Mouse (Mus musculus): ENCODE measurements around the gene Fbln2.

The Fbln2 gene

GRCm38 (mm10) chr6:91231000-91231399 is 18.7 kb downstream of the Fbln2 start:
- no peak for DNase-seq (ENCODE audit: inconsistent ontology term)

GRCm38 (mm10) chr6:91231523-91231922 is 19.3 kb downstream of the Fbln2 start:
- DNase-seq (ENCODE audit: inconsistent ontology term), result no peak

GRCm38 (mm10) chr6:91233011-91233410 is 20.8 kb downstream of the Fbln2 start:
- no peak for DNase-seq (ENCODE audit: inconsistent ontology term)

- no peak for DNase-seq (ENCODE audit: inconsistent ontology term)
Observed at GRCm38 (mm10) chr6:91233424-91234015, 21.3 kb downstream of the Fbln2 start.

- DNase-seq (ENCODE audit: inconsistent ontology term), result no peak
Observed at GRCm38 (mm10) chr6:91236006-91236405, 23.8 kb downstream of the Fbln2 start.

- no peak for DNase-seq (ENCODE audit: inconsistent ontology term)
Observed at GRCm38 (mm10) chr6:91236429-91236828, 24.2 kb downstream of the Fbln2 start.

- no peak for DNase-seq (ENCODE audit: inconsistent ontology term)
Observed at GRCm38 (mm10) chr6:91237273-91237672, 25.0 kb downstream of the Fbln2 start.

- no peak for DNase-seq (ENCODE audit: inconsistent ontology term)
Observed at GRCm38 (mm10) chr6:91240537-91240936, 28.3 kb downstream of the Fbln2 start.

GRCm38 (mm10) chr6:91240964-91241363 is 28.7 kb downstream of the Fbln2 start:
- no peak for DNase-seq (ENCODE audit: inconsistent ontology term)

- no peak for DNase-seq (ENCODE audit: inconsistent ontology term)
Observed at GRCm38 (mm10) chr6:91243395-91243794, 31.1 kb downstream of the Fbln2 start.

- DNase-seq (ENCODE audit: inconsistent ontology term), result no peak
Observed at GRCm38 (mm10) chr6:91244331-91244730, 32.1 kb downstream of the Fbln2 start.

- DNase-seq (ENCODE audit: inconsistent ontology term), result no peak
Observed at GRCm38 (mm10) chr6:91245331-91245730, 33.1 kb downstream of the Fbln2 start.

- DNase-seq (ENCODE audit: inconsistent ontology term), result no peak
Observed at GRCm38 (mm10) chr6:91247343-91247742, 35.1 kb downstream of the Fbln2 start.

GRCm38 (mm10) chr6:91248627-91249026 is 36.4 kb downstream of the Fbln2 start:
- no peak for DNase-seq (ENCODE audit: inconsistent ontology term)

- DNase-seq (ENCODE audit: inconsistent ontology term), result no peak
Observed at GRCm38 (mm10) chr6:91249797-91250196, 37.5 kb downstream of the Fbln2 start.

GRCm38 (mm10) chr6:91259440-91260120 is 47.3 kb downstream of the Fbln2 start:
- peak; percentile 46 for DNase-seq (ENCODE audit: inconsistent ontology term)

GRCm38 (mm10) chr6:91260347-91260986 is 48.2 kb downstream of the Fbln2 start:
- no peak for DNase-seq (ENCODE audit: inconsistent ontology term)

GRCm38 (mm10) chr6:91260987-91261367 is 48.7 kb downstream of the Fbln2 start:
- DNase-seq (ENCODE audit: inconsistent ontology term), result no peak

GRCm38 (mm10) chr6:91265616-91266015 is 53.4 kb downstream of the Fbln2 start:
- no peak for DNase-seq (ENCODE audit: inconsistent ontology term)

GRCm38 (mm10) chr6:91266647-91267046 is 54.4 kb downstream of the Fbln2 start:
- DNase-seq (ENCODE audit: inconsistent ontology term), result no peak

- no peak for DNase-seq (ENCODE audit: inconsistent ontology term)
Observed at GRCm38 (mm10) chr6:91268318-91268717, 56.1 kb downstream of the Fbln2 start.

GRCm38 (mm10) chr6:91277549-91277948 is 65.3 kb downstream of the Fbln2 start:
- DNase-seq (ENCODE audit: inconsistent ontology term), result peak; percentile 53

GRCm38 (mm10) chr6:91278302-91278701 is 66.0 kb downstream of the Fbln2 start:
- DNase-seq (ENCODE audit: inconsistent ontology term), result no peak
